Mouse (Mus musculus): ENCODE measurements around the gene Slc25a42.
"Not testable (repeated sequence)": the region's sequence is repeated elsewhere in the genome, so short reads cannot be mapped to it uniquely, and the experiment has no call there.

Gene Slc25a42

DNA sequence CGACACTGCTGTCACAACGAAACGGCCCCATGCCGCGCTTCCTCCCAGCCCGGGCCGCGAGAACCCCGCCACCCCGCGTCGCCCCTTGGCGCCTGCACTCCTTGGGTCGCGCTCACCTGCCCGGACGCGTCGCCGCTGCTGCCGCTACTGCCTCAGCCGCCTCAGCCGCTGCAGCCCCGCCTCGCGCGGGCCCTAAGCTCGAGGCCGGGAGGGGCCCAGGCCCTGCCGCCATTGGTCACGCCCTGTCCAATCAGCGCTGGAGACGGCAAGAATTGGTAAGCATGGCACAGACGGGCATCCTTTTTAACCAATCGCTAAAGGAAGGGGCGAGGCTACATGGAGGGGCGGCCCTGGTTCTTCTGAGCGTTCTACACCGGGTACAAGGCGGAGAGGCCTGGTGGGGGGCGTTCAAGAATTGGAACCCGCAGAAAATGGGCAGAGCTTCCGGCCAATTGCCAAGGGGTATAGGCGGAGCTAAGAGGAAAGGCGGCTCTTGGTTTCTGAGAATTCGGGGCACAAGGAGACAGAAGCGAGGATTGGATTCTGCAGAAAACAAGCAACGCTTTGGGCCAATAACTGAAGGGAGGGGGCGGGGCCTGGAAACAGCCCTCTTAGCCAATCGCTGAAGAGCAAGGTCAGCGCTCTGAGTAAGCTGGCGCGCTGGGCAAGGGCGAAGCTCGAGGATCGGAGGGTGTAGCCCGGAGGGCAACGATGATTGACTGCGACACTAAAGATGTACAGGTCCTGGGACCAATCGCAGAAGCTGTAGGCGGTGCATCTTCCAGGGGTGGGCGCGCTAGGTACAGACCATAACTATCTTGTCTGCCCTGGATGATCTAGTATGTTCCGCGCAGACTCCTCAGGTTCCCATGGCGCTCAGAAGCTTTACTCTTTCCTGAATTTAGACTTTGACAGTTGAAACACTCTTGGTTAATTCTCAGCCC lies at the start of gene Slc25a42:
Gene Slc25a42, minus strand, starts transcription at position 194 of the 944 bp plus-strand sequence.
- DNase-seq = peak; percentile 99

DNA sequence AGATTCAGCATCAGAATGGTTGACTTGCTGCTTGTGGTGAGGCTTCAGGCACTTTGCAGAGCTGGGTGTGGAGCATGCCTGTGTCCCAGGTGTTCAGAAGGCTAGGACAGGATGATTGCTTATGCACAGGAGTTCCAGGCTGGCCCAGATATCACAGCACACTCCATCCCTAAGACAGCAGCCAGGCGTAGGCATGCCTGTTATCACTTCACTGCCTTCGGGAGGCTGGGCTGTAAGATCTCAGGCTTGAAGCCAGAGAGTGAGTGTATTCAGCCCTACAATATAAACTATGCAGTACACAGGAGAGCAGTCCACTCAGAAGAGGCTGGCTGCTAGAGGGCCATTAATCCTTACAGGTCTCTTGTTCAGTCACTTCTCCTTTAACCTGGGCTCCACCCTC lies 46.9 kb upstream of the Slc25a42 start:
- DNase-seq = no peak

DNA sequence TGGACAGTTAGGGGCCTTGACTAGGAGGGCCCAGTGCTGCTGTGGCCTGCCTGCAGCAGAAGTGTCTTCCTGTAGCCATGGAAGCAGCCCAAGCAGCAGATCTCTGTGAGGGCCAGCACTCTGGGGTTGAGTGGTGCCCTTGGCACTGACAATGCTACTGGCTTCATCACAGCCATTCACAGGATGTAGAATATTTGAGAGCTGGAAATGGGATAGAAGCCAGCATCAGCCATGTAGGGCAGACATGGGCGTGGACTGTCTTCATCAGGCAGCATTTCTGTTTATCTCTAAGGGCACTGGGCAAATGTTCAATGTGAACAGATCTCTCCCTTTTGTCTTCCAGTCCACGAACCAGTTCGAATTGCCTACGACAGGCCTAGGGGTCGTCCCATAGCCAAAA lies 46.5 kb upstream of the Slc25a42 start:
- DNase-seq = no peak

DNA sequence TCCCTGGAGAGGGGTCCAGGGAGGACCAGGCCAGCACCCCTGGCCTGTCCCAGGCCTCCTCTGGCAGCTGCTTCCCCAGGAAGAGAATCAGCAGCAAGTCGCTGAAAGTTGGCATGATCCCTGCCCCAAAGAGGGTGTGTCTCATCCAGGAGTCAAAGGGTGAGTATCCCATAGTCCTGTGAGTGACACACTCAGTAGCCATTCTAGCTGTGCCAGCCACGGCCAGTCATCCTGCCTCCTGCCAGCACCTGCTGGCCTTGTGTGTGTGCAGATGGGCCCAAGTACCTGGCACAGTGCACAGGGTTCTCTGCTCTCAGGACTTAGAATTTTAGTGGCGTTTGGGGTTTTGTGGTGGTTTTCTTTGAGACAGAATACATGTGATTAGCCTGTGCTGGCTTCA lies 45.4 kb upstream of the Slc25a42 start:
- peak; percentile 41 for DNase-seq

DNA sequence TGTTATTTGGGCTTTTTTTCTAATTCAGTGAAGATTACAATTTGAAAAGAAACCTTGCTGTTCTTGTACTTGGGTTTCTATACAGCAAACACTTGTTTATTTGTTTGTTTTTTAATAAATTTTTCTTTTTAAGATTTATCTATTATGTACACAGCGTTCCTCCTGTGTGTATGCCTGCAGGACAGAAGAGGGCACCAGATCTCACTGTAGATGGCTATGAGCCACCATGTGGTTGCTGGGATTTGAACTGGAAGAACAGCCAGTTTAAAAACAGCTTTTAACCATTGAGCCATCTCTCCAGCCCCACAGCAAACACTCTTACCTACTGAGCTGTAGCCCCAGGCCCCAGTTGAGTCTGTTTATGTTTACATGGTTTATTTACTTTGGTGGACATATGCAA lies 42.5 kb upstream of the Slc25a42 start:
- no peak for DNase-seq

DNA sequence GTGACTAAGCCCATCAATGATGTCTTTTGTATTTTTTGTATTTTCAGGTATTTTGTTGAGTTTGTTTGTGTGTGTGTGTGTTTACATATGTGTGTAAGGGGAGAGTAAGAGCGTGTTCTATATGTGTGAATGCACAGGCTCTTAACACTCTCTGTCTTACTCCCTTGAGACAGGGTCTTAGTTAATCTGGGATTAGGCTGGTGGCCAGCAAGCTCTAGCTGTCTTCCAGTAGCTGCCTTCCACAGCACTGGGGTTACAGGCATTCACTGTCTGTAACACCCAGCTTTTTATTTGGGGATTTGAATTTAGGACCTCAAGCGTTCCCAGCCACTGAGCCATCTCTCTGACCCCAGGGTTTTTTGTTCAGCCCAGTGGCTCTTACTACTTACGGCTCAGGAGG lies 35.7 kb upstream of the Slc25a42 start:
- DNase-seq = no peak

DNA sequence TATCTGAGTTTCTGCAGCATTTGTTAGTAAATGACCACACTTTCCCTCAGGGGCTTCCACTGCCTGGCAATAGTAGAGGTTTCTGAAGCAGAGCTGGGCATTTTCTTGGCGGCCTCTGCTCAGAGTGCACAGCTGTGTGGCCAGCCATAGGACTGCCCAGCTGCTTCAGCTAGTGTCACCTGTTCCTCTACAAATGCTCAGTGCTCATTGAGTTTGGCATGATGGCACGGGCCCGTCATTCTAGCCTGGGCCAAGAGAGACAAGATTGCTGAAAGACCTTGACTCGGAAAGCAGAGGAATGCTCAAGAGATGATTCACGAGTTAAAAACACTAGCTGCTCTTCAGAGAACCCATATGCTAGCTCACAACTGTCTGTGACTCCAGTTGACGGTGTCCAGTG lies 34.5 kb upstream of the Slc25a42 start:
- DNase-seq = no peak

DNA sequence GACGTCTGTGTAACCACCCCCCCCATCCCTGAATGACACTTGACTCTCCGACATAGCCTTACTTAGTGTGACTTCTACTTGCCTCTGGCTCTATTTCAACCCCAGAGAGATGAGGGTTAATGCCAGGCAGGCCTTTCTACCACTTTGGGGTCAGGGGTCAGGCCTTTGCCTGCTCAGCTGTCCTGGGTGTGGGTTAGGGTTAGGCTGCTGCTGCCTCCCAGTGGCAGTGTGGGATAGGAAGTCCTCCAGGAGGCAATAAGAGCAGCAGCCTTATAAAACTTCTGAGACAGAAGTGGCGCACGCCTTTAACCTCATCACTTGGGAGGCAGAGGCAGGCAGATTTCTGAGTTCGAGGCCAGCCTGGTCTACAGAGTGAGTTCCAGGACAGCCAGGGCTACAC lies 28.5 kb upstream of the Slc25a42 start:
- DNase-seq = no peak

DNA sequence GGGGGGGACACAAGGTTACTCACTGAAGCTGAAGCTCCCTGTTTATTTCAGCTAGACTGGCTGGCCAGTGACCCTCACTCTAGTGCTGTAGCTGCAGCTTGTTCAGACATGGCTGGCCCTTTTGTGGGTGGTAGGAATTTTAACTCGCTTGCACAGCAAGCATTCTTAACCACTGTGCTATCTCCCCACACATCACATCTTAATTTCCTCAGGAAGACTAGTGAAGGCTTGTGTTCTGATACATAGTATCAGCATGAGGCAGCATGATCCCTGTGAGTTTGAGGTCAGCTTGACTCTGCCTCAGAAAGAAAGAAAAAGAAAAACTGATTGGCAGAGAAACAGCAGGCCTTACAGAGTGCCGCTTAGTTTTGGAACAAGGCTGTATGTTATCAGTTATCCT lies 25.7 kb upstream of the Slc25a42 start:
- no peak for DNase-seq

DNA sequence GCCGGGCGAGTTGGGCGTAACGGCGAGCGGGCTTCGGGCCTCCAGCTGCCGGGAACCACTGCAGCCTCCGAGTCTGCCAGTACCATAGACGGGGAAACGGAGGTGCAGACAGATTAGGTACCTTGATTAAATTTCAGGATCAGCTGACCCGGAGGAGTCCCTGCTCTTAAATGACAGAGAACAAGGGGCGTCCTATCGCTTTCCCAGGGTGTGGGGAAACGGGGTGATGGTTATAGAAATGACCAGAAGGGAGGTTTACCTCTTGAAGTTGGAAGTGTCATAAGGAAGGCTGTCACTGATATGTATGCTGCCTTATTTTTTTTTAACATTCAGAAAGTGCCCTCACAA lies 22.6 kb upstream of the Slc25a42 start:
- DNase-seq = no peak

DNA sequence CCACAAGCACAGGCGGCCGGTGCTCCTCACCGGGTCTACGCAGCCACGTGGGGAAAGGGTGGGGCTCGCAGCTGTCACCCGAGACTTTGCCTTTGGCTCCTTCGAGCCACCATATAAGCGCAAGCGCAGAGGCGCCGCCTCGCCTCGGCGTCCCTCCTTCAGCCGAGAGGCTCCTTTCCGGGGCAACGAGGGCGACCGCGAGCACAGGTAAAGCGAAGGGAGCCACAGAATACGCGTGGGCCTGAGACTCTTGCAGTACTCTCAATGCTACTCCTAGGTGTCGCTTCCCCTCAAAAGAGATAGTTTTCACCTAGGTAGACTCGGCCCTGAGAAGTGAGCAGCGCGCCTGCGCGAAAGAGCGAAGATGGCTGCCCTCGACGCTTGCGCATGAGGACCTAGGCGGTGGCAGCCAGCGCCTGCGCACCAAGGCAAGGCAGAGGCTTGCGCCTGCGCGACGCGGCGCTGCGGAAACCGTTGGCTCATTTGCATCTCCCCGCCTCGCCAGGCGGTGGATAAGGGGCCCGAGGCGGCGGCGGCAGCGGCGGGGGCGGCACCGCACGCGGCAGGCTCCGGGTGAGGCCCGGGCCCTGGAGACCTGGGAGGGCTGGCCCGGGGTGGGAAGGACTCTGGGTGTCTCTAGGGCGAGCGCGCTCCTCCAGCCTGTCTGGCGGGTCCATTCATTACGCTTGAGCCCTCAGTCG lies 22.1 kb upstream of the Slc25a42 start, which contains the start of the genes Sugp2 and Armc6:
Gene Sugp2, plus strand, starts transcription at position 147 of the 701 bp plus-strand sequence.
Gene Armc6, minus strand, starts transcription at position 387 of the 701 bp plus-strand sequence.
- DNase-seq = peak; percentile 97

DNA sequence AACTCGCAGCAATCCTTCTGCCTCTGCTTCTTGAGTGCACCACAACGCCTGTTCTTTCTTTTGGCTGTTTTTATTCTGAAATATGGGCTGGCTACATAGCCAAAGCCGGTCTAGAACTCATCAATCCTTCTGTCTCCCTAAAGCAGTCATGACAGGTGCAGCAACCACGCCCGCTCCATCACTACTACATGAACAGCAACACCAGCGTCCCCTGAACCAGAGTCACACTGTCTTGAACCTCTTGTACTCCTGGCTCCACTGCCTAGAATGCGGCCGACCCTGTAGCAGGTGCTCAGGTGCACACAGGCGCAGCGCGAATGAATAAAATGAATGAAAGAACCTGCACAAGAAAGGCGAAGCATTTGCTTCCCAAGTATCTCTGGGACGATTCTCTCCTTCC lies 21.5 kb upstream of the Slc25a42 start:
- DNase-seq = no peak

DNA sequence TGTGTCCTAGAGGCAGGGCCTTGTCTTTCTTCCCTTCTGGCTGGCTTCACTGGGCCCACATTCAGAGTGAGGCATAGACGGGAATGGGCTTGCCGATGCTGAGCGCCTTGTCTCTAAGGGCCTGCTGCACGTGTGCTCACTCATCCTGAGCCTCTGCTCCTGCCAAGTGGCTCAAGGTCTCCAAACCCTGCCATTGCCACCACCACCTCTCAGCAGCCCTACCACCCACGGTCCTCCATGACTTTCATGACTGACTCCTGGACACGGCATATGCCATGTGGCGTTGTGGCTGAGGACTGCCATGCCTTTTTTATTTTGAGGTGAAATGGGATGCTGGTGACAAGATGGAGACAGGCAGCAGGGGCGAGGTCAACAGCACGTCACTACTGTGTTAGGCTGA lies 18.7 kb upstream of the Slc25a42 start:
- no peak for DNase-seq

DNA sequence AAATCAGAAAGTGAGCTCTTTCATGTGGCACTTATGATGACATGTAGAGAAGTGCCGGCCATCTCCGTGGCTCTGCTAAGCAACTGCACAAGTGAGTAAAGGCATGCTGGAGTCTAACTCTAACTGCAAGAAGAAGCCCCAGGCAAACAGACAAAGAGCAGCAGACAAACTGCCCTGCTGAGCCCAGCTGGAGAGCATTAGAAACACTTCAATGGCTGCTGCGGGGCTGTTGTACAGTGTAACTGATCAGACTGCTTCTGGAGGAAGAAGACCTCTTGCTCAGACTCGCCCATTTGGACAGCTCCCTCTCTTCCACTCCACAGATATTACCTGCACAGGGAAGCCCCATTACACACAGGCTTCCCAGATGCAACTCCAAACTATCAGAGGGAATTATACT lies 15.9 kb upstream of the Slc25a42 start:
- DNase-seq = no peak

DNA sequence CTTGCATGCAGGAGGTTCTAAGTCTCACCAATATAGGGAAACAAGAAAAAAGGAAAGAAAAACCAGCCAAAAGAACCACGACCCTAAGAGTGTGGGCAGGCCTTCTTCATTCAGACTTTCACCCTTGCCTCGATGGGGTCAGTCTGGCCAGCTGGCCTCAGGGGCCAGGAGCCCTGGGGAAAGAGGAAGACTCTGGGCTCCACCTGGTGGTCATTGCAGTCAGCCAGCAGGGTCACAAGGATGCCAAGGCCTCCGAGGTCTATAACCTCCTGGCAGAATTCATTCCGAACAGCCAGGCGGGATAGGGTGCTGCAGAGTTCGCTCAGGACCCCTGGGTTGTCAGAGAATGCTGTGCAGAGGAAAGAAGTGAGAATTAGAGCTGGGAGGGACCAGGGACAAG lies 11.2 kb upstream of the Slc25a42 start:
- DNase-seq = no peak

DNA sequence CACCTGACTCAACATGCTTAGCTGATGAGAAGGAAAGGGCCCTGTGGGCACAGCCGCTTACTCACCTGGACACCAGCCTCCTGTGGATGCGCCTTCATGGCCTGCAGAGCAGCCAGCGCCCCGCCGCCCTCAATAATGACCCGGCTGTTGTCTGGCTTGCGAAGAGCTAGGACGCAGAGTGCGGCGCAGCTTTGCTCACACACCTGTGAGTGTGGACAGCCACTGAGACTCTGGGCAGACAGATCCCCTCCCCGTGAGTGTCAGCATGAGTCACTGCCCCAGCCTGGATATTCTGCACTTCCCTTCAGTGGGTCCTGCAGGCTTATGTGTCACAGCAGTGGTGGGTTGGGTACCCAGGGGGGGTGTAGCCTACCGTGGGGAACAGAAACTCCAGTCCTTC lies 9.9 kb upstream of the Slc25a42 start:
- DNase-seq = no peak

DNA sequence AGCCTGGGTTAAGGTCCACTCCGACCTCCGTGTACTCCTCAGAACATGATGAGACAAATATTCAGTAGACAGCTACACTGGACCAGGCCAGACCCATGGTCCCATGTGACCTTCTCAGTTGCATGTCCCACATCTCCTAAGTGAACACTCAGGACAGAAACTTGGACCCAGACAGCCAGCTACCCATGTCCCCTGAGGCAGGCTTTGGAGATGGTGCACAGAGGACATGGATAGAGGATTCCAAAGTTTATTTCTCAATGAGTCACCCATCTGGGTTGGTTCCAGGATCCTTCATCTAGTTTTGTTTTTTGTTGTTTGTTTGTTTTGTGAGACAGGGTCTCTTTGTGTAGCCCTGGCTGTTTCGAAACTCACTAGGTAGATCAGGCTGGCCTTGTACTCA lies 8.8 kb upstream of the Slc25a42 start:
- DNase-seq = no peak

DNA sequence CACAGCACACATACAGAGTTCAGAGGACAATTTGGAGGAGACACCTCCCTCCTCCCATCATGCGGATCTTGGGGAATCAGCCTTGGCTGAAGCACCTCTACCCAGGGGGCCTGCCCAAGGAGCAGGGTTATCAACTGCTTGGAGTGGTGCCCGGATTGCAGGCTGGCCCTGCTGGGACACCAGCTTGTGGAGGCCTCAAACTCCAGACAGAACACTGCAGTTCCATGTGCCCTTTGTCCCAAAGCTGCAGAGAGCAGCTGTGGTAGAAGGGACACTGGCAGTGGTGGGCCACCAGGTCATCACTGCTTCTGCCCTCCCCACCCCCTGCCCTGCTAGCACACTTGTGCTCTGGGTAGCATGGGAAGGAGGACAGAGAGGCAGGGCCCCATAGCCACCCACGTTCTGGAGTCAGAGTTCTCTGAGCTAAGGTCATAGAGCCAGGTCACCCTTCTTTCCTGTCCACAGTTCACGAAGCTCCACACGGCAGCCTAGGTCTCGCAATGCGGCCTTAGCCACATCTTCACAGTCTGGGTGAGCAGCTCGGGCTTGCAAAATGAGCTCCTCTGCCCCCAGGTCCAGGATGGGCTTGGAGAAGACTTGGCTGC lies 8.2 kb upstream of the Slc25a42 start:
- DNase-seq = no peak

DNA sequence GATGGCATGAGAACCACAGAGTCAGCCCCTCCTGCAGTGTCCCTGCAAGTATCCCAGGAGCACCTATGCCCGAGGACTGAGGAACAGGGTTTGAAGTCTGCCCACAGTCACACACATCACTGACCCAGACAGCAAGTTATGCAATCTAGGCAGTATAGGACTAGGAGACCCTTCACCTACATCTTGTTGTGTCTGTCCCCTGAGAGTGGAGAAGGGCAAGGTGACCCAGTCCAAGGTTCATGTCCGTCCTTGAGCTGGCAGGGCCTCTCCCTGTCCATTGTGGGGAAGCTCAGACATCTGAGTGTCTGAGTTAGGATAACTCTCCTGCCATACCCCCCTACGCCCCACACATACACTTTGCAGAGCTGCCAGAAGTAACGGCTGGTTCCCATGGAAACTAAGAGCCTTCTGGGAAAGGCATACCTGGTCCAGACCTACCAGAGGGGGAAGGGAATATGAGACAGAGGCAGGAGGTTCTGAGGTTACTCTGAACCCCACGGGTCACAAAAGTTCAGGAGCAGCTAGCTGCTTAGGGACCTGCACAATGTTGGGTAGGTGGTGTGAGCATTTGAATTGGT lies 7.1 kb upstream of the Slc25a42 start:
- DNase-seq = no peak

DNA sequence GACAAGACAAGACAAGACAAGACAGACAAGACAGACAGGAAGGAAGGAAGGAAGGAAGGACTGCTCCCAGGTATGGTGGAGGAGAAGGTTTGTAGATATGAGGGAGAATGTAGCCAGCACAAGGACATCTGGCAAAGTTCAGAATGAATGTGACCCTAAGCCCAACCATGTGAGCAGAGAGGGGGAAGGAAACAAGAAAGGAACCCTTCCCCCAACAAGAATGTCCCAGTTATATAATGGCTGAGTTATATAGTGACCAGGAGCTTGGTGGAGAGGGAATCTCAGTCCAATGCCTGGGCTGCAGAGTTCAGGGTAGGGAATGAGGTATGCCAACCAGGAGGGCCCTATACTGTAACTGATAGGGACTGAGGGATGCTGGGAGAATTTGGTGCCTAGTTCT lies 5.3 kb upstream of the Slc25a42 start:
- DNase-seq = no peak

DNA sequence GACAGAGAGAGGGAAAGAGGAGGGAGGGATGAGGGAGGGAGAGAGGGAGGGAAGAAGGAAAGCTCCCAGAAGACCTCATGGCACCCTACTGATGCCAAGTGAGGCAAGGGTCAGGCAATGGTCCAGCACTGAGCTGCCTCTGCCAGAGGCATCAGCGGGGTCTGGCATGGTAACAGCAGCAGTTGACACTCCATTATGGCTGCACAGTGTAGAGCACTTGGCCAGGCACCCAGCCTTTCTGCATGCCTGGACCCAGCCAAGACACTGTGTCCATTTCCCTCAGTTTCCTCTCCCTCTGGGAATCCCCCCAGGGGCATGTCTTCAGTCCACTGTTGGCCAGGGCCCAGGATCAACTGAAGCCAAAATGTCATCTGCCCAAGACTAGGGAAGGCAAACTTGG lies 4.5 kb upstream of the Slc25a42 start:
- DNase-seq = peak; percentile 72

DNA sequence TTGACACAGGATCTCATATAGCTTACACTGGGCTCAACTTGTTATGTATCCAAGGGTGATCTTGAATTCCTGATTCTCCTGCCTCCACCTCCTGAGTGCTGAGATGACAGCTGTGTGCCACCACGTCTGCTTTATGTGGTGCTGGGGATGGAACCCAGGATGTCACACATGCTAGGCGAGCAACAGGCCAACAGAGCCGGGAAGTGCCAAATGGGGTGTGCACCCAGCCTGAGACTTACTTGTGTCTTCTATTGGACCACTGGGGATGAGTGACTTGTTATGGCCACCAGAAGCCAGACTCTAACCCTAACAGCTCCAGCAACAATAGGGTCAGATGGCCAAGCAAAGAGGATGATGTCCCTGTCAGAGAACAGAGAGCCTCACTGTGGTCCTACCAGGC lies 4.1 kb upstream of the Slc25a42 start:
- DNase-seq = not testable (repeated sequence)

DNA sequence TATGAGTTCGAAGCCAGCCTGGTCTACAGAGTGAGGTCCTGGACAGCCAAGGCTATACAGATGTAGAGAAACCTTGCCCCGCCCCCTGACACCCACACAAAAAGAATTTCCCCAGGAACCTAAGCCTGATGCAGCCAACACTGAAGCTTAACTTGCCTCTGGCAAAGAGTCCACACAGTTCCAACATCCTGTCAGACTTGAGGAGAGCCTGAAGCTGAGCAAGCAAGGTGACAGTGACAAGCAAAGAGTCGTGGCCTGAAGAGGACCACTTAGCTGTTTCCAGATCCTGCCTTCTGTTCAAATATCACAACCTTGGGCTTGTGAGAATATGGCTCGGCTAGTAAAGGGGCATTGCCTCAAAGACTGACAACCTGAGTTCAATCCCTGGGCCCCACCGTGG lies 3.0 kb upstream of the Slc25a42 start:
- DNase-seq = no peak

All from cerebellum, adult 8-10 months (tissue).